Mouse (Mus musculus) myocyte (in vitro differentiated cells): ENCODE results near the gene Gm20388.

Experiments used
- POLR2A ChIP-seq: IDR thresholded peaks from one replicate; pipeline ENCODE4 v1.6.1; 2011; ENCODE audit warnings: low read depth, mild to moderate bottlenecking, control low read depth, moderate library complexity; ENCODE audit not compliant: insufficient read length
- TCF12 ChIP-seq: IDR thresholded peaks from one replicate; pipeline ENCODE4 v1.6.1; 2011; ENCODE audit warnings: mild to moderate bottlenecking, control low read depth; ENCODE audit not compliant: poor library complexity, insufficient read depth, severe bottlenecking

GRCm38 (mm10) chr8:122234055-122234454 lies 2323.4 kb downstream of the Gm20388 start:
- TF ChIP-seq TCF12 = no peak
- TF ChIP-seq POLR2A = no peak
